Mouse (Mus musculus) heart, embryonic 16.5 days (tissue): ENCODE measurements around the gene Esp16. TPM values are rescaled to one million over a fixed set of nuclear protein-coding genes. Genes with fewer than 3 reads are reported as not detected.
"Not testable (repeated sequence)": the region's sequence is repeated elsewhere in the genome, so short reads cannot be mapped to it uniquely, and the experiment has no call there.

Experiments
- ATAC-seq: fragments of 200-750 bp; cut with Nextera tagmentation; replicated peaks from 2 replicates; pipeline ENCODE4 v1.8.0; 2017; ENCODE audit warnings: moderate number of reproducible peaks; ENCODE audit not compliant: insufficient read depth, low FRiP score; ENCODE audit errors: extremely low read depth
- H3K27ac ChIP-seq: fragments of 300-500 bp; sonication (generic); 2 replicates; pipeline ENCODE4 v1.5.1; 2014; ENCODE audit warnings: mild to moderate bottlenecking, low read length, control low read depth, moderate library complexity
- H3K27me3 ChIP-seq: fragments of 300-500 bp; sonication (generic); 2 replicates; pipeline ENCODE4 v1.6.1; 2014; ENCODE audit warnings: low read length, mixed read lengths; ENCODE audit not compliant: control insufficient read depth, insufficient read depth
- H3K36me3 ChIP-seq: fragments of 300-500 bp; sonication (generic); 2 replicates; pipeline ENCODE4 v1.6.1; 2014; ENCODE audit not compliant: control insufficient read depth, insufficient read depth
- H3K4me1 ChIP-seq: fragments of 300-500 bp; sonication (generic); 2 replicates; pipeline ENCODE4 v1.6.1; 2014; ENCODE audit warnings: low read length, mixed read lengths; ENCODE audit not compliant: control insufficient read depth, insufficient read depth
- H3K4me2 ChIP-seq: fragments of 300-500 bp; sonication (generic); 2 replicates; pipeline ENCODE4 v1.6.1; 2014; ENCODE audit warnings: low read depth, mild to moderate bottlenecking, control low read depth, low read length
- H3K4me3 ChIP-seq: fragments of 300-500 bp; sonication (generic); 2 replicates; pipeline ENCODE4 v1.5.1; 2014; ENCODE audit warnings: mild to moderate bottlenecking, control low read depth, low read length
- H3K9ac ChIP-seq: fragments of 300-500 bp; sonication (generic); 2 replicates; pipeline ENCODE4 v1.6.1; 2014; ENCODE audit warnings: low read length, control low read depth
- H3K9me3 ChIP-seq: fragments of 300-500 bp; sonication (generic); replicated peaks from 2 replicates; pipeline ENCODE4 v1.6.1; 2016; ENCODE audit warnings: low read length; ENCODE audit not compliant: control insufficient read depth
- WGBS: fragments of 180-500 bp; shearing (Covaris S2); extraction: QIAGEN DNeasy Blood & Tissue Kit; methylation state at CpG from one replicate; pipeline ENCODE4 v1.1.7; 2014; 5-methylcytosine and 5-hydroxymethylcytosine counted together
- polyA plus RNA-seq: library from polyadenylated mRNA; unstranded; fragments of >200 nt; fragmentation: Nextera tagmentation; extraction: Ambion mirVana; gene quantifications from 2 replicates; pipeline ENCODE4 v1.2.1, GENCODE M21; 2015

Gene Esp16
- not detected in 2 replicates for polyA plus RNA-seq

DNA sequence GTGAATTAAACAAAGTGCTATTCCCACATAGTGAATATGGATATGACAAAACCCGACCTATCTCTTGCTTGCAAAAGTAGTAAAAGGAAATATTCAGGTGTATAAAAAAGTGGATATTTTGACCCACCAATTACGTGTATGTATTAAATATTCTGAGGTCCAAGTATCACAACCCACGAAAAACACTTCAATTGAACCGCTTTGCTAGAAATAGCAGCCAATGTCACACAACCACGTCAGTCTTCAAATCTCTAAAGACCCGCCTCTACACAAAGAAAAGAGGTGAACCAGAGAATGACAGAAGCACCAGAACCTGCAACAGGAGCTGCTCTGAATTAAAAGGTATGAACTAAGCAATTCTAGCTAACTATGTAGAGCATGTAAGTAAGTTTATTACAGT is at the start of gene Esp16:
Esp16 (plus strand) TSS at position 301 of the 400 bp plus-strand sequence.
- WGBS, result 67% methylated on average over 6 of the region's 6 CpGs
- H3K36me3 ChIP-seq, H3K9me3 ChIP-seq, ATAC-seq, H3K4me3 ChIP-seq, H3K4me2 ChIP-seq, H3K27ac ChIP-seq, H3K9ac ChIP-seq, H3K27me3 ChIP-seq, H3K4me1 ChIP-seq: not testable (repeated sequence)

DNA sequence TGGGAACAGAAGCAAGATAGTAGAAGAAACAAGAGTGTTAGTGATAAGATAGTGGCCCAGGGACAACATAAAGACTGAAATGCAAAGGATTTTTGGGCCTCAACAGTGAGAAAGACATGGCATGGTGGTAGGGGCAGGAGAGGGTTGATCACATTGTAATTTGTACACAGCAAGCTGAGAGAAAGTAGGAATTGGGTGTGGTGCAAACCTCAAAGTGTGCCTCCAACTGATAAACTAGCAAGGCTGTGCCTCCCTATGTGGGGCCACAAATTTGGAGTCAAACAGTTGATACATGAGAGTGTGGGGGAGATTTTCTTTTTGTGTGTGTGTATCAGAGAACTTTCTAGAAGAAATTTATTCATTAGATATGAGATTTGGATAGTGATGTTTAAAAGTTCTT is 37.9 kb upstream of the Esp16 start:
- not testable (repeated sequence) for H3K27ac ChIP-seq, H3K27me3 ChIP-seq, H3K9ac ChIP-seq, ATAC-seq, H3K4me3 ChIP-seq, H3K4me2 ChIP-seq, H3K4me1 ChIP-seq, H3K36me3 ChIP-seq, H3K9me3 ChIP-seq

Other genes with a start within 250 kb of the Esp16 start
- gene Esp18, start 129.8 kb upstream of the Esp16 start, polyA plus RNA-seq, result not detected in 2 replicates
- gene Esp15, start 104.8 kb downstream of the Esp16 start, polyA plus RNA-seq, result not detected in 2 replicates